Mouse (Mus musculus) MEL (cell line): ENCODE measurements at regions not wholly inside any gene's neighbourhood (a gene's known extent, or its start where the extent isn't known, plus 50 kb on each side); places are given as distances from the start of the nearest gene placed in this dataset.

Experiments used
- CHD2 ChIP-seq: IDR thresholded peaks from 2 replicates; pipeline ENCODE4 v1.6.1; 2011; ENCODE audit warnings: low read length, improper control_type of control experiment
- CTCF ChIP-seq, 3 experiments: IDR thresholded peaks in 2 of 3; conservative IDR thresholded peaks in 1 of 3; 2 replicates each; pipeline ENCODE4 v1.5.1; 2011 to 2012; ENCODE audit warnings: low read length in 3 of 3, low read depth in 2 of 3, mild to moderate bottlenecking in 2 of 3, improper control_type of control experiment in 1 of 3, inconsistent platforms in 1 of 3, mixed read lengths in 1 of 3, moderate library complexity in 1 of 3; ENCODE audit not compliant: control insufficient read depth in 1 of 3, insufficient read depth in 1 of 3, poor library complexity in 1 of 3, severe bottlenecking in 1 of 3
- GATA1 ChIP-seq: IDR thresholded peaks from 2 replicates; pipeline ENCODE4 v1.6.1; 2011; ENCODE audit warnings: low read depth, low read length, improper control_type of control experiment
- MAX ChIP-seq: IDR thresholded peaks from 2 replicates; pipeline ENCODE4 v1.6.1; 2011; ENCODE audit warnings: low read length, improper control_type of control experiment
- MAZ ChIP-seq: IDR thresholded peaks from 2 replicates; pipeline ENCODE4 v1.6.1; 2012; ENCODE audit warnings: low read depth, mild to moderate bottlenecking, inconsistent platforms, low read length, improper control_type of control experiment
- POLR2A ChIP-seq, 2 experiments: IDR thresholded peaks; 2 replicates each; pipeline ENCODE4 v1.6.1; 2011 to 2012; ENCODE audit warnings: low read length in 2 of 2, mild to moderate bottlenecking in 2 of 2, control low read depth in 1 of 2, improper control_type of control experiment in 1 of 2, low read depth in 1 of 2, moderate library complexity in 1 of 2; ENCODE audit not compliant: control insufficient read depth in 1 of 2, insufficient read depth in 1 of 2, poor library complexity in 1 of 2

DNA sequence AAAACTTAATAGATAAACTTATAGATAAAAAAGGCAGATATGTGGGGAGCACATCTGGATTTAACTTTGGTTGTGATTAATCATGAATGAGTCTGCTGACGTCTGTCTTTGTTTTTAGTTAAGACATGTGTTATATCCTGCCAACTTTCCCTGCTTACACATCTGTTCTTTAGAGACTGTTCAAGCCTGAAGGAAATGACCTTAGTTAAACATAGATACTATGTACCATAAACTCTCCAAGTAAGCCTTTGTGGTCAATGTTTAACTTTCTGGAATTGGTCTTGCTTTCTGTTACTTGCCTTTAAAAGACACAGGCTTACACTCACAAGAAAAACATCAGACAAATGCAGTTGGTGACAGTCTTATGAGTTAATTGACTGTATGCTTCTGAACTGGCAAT is 127.9 kb upstream of the Suclg2 start:
- no peak for TF ChIP-seq CTCF (IDR thresholded peaks at IDR 0.05 in 2 of 3, conservative IDR thresholded peaks at IDR 0.05 in 1 of 3; ENCODE audit: control insufficient read depth in 1 of 3, insufficient read depth in 1 of 3, low read depth in 2 of 3, low read length in 3 of 3, poor library complexity in 1 of 3, severe bottlenecking in 1 of 3)
- no peak for TF ChIP-seq CHD2
- no peak for TF ChIP-seq POLR2A (IDR thresholded peaks at IDR 0.05; ENCODE audit: control insufficient read depth in 1 of 2, insufficient read depth in 1 of 2, low read depth in 1 of 2, low read length in 2 of 2, poor library complexity in 1 of 2)
- no peak for TF ChIP-seq MAZ
- TF ChIP-seq GATA1, result no peak
- TF ChIP-seq MAX, result no peak
